Mouse (Mus musculus) leukemia stem cell, adult 10-12 weeks (primary cell): ENCODE measurements around the gene Gm49378. TPM values are rescaled to one million over a fixed set of nuclear protein-coding genes. Genes with fewer than 3 reads are reported as not detected.

ENCODE experiments used
- polyA plus RNA-seq: library from polyadenylated mRNA; stranded (reverse); fragments of >175 nt; gene quantifications from 2 replicates; pipeline ENCODE4 v1.2.3, GENCODE M21; 2012; ENCODE audit warnings: low replicate concordance

Gene Gm49378
- 18.9 TPM in 1 of 2 replicates, not detected in the other for polyA plus RNA-seq

DNA sequence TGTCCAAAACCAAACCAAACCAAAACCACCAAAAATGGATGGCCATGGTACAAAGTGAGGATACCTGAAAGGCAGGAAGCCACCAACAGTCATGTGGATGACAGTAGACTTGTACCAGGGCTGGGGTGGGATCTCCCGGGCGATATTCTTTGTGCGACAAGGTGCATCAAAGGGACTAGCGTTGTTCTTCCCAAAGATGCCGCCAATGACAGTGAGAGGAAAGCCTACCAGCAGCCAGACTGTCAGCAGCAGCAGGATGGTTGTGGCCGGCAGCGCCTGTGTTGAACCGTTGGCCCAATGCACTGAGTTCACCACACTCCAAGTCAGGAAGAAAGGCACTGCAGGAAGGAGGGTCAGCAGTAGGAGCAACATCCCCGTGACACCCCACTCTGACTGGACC is at the start of gene Gm49378:
Gm49378 (minus strand) TSS at position 101 of the 400 bp plus-strand sequence.

DNA sequence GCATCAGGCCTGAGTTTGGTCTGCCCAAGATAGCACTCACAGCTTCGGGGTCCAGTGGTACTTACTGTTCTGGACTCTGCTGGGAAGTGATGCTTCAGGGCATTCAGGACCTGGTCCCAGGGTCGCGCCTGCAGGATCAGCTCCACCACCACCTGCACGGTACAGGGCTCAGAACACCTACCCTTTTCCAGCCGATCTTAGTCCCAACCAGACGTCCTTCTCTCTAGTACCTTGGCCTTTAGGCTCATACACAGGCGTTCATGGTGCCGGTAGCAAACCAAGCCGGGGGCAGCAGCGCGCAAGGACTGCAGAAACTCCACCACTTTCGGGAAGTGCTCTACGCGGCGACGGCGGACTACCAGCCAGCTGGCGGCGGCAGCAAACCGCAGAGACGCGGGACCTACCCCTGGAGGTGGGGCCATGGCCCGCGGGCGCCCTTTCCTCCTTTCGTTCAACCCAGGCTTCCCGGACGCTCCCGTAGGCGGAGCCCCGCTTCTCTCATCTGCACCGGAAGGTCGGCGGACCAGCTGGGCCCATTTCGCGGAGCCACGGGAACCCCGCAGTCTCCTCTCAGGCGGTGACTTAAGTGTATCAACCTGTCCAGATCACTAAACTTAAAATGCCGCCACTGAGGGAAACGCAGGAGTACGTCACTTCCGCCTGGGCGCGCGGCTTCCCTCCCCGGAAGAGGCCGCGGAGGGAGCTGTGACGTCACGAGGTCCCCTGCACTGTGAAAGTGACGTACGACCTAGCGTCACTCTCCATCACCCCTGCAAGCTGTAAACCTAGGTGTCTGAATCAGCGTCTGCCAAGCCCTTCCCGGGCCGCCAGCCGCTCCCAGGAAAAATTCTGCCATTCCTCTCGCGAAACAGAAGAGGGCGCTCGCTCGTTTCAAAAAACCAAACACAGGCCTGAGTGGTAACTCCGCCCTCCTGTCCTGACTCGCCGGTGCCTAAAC is 43.7 kb upstream of the Gm49378 start, which contains the start of gene Tinf2:
Tinf2 (minus strand) TSS at position 661 of the 958 bp plus-strand sequence.

DNA sequence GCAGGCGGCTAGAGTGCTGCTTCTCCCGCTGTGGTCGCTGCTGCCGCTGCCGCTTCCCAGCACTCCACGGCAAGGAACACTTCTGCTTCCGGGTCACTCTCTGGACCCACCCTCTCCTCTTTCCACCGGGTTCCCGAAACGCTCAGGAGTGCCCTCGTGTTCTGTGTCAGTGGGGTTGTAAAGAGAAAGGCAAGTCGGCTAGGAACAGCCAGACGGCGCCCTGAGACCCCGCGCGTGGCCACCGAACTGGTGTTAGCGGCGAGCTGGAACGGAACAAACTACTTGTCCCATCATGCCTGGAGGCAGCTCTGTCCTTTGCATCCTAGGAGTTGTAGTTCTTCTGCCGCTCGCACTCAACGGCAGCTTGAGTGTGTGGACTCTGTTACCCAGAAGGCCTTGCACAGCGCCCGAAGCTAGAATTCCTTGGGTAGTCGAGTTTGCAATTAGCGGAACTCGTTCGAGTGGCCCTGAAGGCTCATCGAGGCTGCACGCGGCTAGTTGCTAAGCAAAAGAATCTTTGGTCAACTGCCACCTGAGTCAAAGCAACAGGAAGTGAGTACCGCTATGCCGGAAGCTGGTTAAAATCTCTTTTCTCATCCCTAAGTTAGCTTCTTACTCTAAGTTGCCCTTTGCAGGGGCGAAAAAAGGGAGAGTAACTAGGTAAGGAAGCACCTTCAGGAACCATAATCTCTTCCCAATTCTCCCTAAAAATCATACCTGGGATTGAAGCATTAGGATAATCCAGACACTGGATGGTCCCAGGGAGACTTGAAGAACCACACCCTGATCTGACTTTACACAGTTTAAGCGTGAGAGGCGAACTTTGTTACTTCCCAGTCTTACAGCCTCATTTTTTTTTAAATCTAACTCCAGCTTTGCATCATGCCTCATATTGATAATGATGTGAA is 34.4 kb upstream of the Gm49378 start, which contains the start of the genes Gmpr2 and Nedd8:
Gmpr2 (plus strand) TSS at position 109 of the 908 bp plus-strand sequence.
Nedd8 (minus strand) TSS at position 292 of the 908 bp plus-strand sequence.

DNA sequence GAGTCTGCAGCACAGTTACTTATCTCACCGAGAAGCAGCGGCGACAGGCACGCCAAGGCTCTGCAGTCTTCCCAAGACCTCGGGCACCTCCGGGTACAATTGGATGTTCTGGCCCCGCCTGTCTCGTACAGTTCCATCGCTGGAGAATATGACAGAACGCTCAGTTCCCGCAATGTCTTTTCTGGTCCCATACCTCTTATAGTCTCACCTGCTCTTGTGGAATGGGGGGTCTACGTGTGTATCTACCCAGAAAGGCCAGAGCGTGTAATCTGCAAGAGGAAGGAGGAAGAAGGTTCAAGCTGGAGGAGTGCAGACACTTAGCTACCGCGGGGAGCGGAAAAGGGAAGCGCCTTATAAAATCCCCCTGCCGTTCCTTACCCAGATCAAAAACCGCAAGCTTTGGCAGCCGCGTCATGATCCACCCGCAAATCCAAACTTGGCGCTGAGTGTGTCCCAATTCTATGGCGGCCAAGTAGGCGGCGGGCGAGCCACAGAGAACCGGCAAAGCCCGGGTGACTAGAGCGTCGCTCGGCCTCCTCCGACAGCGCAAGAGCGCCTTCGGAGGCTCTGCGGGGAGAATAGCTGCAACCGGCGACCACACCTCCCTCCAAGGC is 22.4 kb upstream of the Gm49378 start, which contains the start of gene Mdp1:
Mdp1 (minus strand) TSS at position 549 of the 614 bp plus-strand sequence.

DNA sequence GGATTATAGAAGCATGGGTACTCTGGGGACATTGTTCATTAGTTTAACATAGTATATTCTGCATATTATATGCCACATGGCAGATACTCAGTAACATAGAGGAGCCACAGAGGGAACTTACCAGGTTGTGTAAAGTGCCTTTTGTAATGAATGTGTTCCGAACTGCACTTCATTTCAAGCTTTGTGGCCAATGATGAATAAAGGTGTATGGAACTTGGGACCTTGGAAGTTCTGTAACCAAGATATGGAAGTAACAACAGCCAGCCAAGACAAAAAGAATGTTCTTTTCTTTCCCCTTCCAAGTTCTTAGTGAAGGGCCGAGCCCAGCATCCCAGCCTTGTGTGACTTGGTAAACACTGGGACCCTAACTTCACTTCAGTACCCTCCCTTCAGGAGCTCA is 12.2 kb upstream of the Gm49378 start, which contains the start of gene Tssk4:
Tssk4 (plus strand) TSS at position 301 of the 400 bp plus-strand sequence.

DNA sequence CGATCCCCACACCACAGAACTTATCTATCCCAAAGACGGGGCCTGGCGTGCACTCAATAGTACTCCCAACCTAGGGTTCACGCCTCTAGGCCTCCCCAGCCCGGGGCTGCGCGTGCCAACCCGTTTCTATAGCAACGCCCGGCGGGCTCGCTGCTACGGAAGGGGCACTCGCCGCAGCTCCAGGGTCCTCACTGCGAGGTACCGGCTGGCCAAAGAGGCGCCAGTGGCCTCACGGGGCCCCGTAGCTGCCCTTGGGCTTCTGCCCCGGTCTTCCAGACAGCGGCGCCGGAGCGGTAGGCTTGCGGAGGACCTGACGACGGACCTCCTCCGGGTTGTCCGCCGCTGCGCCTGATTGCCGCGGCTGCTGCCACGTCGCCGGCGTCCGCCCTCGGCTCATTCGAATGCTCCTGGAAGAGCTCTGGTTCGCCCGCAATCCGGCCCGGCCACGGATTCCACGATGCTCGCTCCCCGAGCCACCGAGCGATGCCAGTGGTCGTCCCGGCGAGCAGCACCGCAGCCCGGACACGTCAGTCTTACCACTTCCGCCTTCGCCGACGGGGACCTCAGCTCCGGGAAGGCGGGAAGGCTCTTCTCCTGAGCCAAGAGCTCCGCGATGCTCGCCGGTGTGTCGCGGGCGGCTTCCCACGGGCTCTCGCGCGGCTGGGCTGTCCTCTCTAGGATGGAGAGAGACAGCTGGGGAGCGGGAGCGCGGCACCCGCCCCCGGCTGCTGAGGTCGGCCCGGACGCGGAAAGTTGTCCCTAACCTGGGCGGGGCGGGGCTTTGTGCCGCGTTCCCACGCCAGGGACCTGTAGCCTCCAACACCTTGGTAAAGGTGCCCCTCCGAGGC is 5.6 kb upstream of the Gm49378 start, which contains the start of gene Tm9sf1:
Tm9sf1 (minus strand) TSS at position 747 of the 848 bp plus-strand sequence.

DNA sequence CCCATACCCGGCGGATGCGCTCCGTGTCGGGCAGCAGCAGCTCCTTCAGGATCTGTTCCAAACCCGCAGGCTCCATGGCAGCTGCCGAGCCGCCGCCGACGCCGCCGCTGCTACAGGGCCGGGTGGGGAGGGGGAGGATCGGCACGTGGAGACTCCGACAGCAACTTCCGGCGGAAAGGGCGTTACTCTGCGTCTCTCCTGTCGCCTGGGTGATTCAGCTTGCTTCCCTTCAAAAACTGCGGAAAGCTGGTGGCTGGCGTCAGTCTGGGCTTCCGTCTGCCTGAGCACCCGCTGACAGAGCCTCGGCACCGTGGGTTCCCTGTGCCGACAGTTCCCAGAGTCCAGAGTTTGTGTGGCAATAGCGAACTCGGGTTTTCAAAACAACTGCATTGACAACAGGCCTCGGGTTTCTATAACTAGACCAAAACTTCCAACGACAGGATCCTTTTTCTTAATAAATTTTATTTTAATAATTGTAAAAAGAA is 2.1 kb downstream of the Gm49378 start, which contains the start of gene Ipo4:
Ipo4 (minus strand) TSS at position 435 of the 485 bp plus-strand sequence.

DNA sequence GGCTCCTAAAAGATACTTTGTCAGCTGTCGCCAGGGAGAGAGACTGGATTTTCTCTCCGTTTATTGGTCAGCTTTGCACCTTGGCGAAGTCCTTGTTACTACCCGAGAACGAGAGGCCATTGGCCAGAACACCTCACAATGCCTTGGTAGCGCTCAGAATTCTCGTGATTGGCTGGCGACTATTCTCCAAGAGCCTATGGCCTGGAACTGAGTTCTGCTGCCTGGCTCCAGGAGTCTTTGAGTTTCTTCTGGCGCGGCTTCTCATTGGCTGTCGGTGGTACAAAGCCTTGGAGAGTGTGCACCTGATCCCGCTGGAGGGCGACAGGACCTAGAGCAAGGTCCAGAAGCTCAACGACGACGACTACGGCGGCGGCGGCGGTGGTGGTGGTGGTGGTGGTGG is 19.9 kb downstream of the Gm49378 start, which contains the start of gene Rec8:
Rec8 (plus strand) TSS at position 216 of the 400 bp plus-strand sequence.

DNA sequence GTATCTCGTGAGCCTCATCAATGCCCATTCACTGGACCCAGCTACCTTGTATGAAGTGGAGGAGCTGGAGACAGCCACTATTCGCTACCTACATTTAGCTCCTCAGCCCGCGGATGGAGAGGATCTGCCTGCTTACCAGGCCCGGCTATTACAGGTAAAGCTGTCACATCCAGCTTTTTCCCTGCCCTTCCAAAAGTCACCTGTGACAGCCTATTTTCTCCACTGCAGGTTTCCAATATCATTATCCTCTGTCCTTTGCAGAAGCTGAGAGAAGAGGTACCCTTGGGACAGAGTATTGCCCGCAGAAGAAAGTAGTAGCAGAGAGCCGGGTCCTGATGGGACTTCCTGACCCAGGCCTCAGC is 34.4 kb downstream of the Gm49378 start, which contains the start of gene Irf9:
Irf9 (plus strand) TSS at position 301 of the 362 bp plus-strand sequence.

DNA sequence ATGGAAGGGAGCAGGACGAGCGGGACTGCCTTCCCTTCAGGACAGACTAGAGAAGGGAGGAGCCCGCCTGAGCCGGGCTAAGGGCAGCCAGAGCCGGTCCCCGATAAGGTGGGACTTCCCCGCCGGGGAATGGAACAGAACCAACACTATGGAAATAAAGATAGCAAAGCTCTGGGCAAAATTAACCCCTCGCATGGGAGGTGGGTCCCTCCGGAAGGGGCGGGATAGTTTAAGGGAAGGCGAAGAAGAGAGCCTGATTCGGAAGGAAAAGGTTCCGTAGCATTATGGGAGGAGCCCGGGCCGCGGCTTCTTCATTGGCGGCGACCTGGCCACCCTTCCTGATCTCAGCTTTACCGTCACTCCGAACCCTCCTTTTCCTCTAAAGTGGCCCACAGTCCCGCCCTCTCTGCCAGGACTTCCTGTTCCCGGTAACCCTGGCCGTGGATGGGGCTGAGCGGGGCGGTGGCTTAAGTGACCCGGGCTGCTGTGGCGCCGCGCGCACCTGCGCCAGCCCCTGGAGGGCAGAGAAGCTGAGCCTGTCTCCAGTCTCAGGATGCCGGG is 46.3 kb downstream of the Gm49378 start, which contains the start of gene Rnf31:
Rnf31 (plus strand) TSS at position 378 of the 561 bp plus-strand sequence.

DNA sequence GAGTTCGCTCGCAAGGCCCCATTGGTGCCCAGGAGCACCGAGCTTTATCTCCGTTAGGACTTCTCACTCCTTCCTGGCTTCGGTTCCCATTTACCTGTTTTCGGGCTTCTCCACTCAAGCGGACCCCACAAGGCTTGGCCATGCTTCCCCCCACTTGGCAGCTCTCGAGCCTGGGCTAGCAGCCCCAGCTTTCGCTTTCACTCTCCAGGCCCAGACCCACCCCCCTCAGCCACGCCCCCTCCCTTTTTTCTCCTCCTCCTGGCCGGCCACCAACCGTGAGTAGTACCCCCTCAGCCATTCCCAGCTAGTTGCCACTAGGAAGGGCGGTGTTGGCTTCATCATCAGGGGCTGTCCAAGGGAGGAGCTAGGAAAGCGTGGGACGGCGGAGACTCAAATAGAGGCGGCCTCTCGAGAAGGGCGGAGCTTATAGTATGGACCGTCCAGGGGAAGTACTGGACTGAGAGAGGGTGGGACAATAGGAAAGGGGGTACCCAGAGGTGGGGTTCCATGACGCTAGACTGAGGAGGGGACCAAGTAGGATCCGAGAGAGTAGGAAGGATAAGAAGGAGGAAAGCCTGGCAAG is 46.9 kb downstream of the Gm49378 start, which contains the start of gene Psme2:
Psme2 (minus strand) TSS at position 366 of the 583 bp plus-strand sequence.

DNA sequence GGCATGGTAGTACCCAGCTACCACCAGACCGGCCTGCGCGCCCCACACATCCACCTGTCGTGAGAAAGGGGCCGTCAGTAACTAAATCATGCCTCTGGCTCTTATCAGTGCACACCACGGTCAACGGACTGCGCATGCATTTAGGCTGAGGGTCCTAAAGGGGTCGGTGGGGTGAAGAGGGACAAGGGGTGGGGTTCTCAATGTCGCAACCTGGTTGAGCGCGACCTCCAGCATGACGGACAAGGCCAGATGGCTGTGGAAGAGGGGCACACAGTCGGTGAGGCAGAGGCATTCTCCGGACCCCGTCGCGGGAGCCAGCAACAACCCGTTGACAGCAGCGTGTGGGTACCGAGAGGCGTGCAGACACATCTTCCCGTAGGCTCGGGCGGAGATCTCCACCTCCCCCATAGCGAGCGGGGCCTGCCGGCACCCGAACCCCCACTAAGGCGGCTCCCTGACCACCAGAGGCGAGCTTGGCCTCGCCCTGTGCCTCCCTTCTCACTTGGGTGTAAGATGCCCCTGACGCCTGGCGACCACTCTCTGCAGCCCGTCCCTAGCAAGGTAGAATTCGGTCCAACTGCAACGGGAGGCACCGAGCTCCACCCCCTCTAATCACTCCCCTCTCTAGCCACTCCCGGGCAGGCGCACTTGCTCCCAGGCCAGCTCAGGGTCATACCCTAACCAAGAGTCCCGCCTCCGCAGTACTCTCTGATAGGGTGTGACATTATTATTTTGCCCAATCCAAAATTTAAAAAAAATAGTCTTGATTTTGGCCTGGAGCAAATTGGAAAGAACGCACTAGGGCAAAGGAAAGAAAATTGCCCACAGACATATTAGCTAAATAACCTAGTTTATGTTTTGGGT is 52.8 kb downstream of the Gm49378 start, which contains the start of gene Emc9:
Emc9 (minus strand) TSS at position 601 of the 864 bp plus-strand sequence.

Other genes starting within 250 kb of the Gm49378 start
- gene Dhrs4, start 159.1 kb downstream of the Gm49378 start, polyA plus RNA-seq = 56.4 and 85.0 TPM in 2 replicates
- gene Carmil3, start 147.2 kb downstream of the Gm49378 start, polyA plus RNA-seq = 6.0 and 15.4 TPM in 2 replicates
- not detected in 2 replicates for gene Cpne6, start 127.5 kb downstream of the Gm49378 start, polyA plus RNA-seq
- 0.41 and 0.62 TPM in 2 replicates for gene Nrl, start 112.9 kb downstream of the Gm49378 start, polyA plus RNA-seq
- 116 and 171 TPM in 2 replicates for gene Pck2, start 97.6 kb downstream of the Gm49378 start, polyA plus RNA-seq
- gene Dcaf11, start 77.9 kb downstream of the Gm49378 start, polyA plus RNA-seq = 26.0 and 50.2 TPM in 2 replicates
- gene A730061H03Rik, start 77.5 kb downstream of the Gm49378 start, polyA plus RNA-seq = 0.97 and 1.7 TPM in 2 replicates
- gene Fitm1, start 62.3 kb downstream of the Gm49378 start, polyA plus RNA-seq = not detected in 2 replicates
- gene Psme1, start 59.8 kb downstream of the Gm49378 start, polyA plus RNA-seq = 69.7 and 113 TPM in 2 replicates
- 25.0 and 35.4 TPM in 2 replicates for gene Emc9, start 52.6 kb downstream of the Gm49378 start, polyA plus RNA-seq
- 21.1 and 39.3 TPM in 2 replicates for gene Psme2, start 46.8 kb downstream of the Gm49378 start, polyA plus RNA-seq
- 31.7 and 39.6 TPM in 2 replicates for gene Rnf31, start 46.2 kb downstream of the Gm49378 start, polyA plus RNA-seq
- 22.2 and 204 TPM in 2 replicates for gene Irf9, start 34.3 kb downstream of the Gm49378 start, polyA plus RNA-seq
- gene Rec8, start 19.9 kb downstream of the Gm49378 start, polyA plus RNA-seq = 7.8 and 19.7 TPM in 2 replicates
- gene Ipo4, start 1.9 kb downstream of the Gm49378 start, polyA plus RNA-seq = 18.3 and 108 TPM in 2 replicates
- gene Tm9sf1, start 5.9 kb upstream of the Gm49378 start, polyA plus RNA-seq = 20.7 and 31.5 TPM in 2 replicates
- gene Tssk4, start 12.3 kb upstream of the Gm49378 start, polyA plus RNA-seq = 0.41 TPM in 1 of 2 replicates, not detected in the other
- gene Mdp1, start 22.6 kb upstream of the Gm49378 start, polyA plus RNA-seq = 11.3 and 12.5 TPM in 2 replicates
- 3.1 and 25.0 TPM in 2 replicates for gene Gmpr2, start 34.0 kb upstream of the Gm49378 start, polyA plus RNA-seq
- gene Nedd8, start 34.2 kb upstream of the Gm49378 start, polyA plus RNA-seq = 32.6 and 33.7 TPM in 2 replicates
- gene Tinf2, start 43.9 kb upstream of the Gm49378 start, polyA plus RNA-seq = 49.1 and 49.7 TPM in 2 replicates
- gene Tgm1, start 76.0 kb upstream of the Gm49378 start, polyA plus RNA-seq = 4.5 and 11.0 TPM in 2 replicates
- 8.7 and 22.8 TPM in 2 replicates for gene Rabggta, start 84.4 kb upstream of the Gm49378 start, polyA plus RNA-seq
- 4.0 and 4.2 TPM in 2 replicates for gene Dhrs1, start 107.8 kb upstream of the Gm49378 start, polyA plus RNA-seq
- 57.8 and 83.1 TPM in 2 replicates for gene Nop9, start 107.8 kb upstream of the Gm49378 start, polyA plus RNA-seq
- not detected in 2 replicates for gene Cideb, start 120.6 kb upstream of the Gm49378 start, polyA plus RNA-seq
- 0.20 TPM in 1 of 2 replicates, not detected in the other for gene Ltb4r2, start 123.5 kb upstream of the Gm49378 start, polyA plus RNA-seq
- gene Ltb4r1, start 128.1 kb upstream of the Gm49378 start, polyA plus RNA-seq = 1.1 and 3.8 TPM in 2 replicates
- gene Adcy4, start 146.2 kb upstream of the Gm49378 start, polyA plus RNA-seq = 1.5 and 1.8 TPM in 2 replicates
- gene Ripk3, start 151.0 kb upstream of the Gm49378 start, polyA plus RNA-seq = 54.1 and 55.8 TPM in 2 replicates
- gene Nfatc4, start 185.2 kb upstream of the Gm49378 start, polyA plus RNA-seq = 0.20 and 0.88 TPM in 2 replicates
- gene Nynrin, start 216.1 kb upstream of the Gm49378 start, polyA plus RNA-seq = 0.07 and 0.18 TPM in 2 replicates
- not detected in 2 replicates for gene Cbln3, start 246.5 kb upstream of the Gm49378 start, polyA plus RNA-seq
- 8.0 and 11.3 TPM in 2 replicates for gene Khnyn, start 247.1 kb upstream of the Gm49378 start, polyA plus RNA-seq